Mouse (Mus musculus) C2C12 (cell line): Measurements from ENCODE around the gene Fam92b. TPM values are rescaled to one million over a fixed set of nuclear protein-coding genes. Genes with fewer than 3 reads are reported as not detected.

Experiments
- H3K27me3 ChIP-seq: one replicate; pipeline ENCODE4 v1.6.1; 2011; ENCODE audit not compliant: control insufficient read depth, insufficient read depth, insufficient read length
- H3K36me3 ChIP-seq: one replicate; pipeline ENCODE4 v1.6.1; 2011; ENCODE audit not compliant: control insufficient read depth, insufficient read depth
- H3K4me3 ChIP-seq: one replicate; pipeline ENCODE4 v1.5.1; 2011; ENCODE audit warnings: mild to moderate bottlenecking, control low read depth; ENCODE audit not compliant: poor library complexity, insufficient read depth, severe bottlenecking
- H3K79me2 ChIP-seq: one replicate; pipeline ENCODE4 v1.6.1; 2011; ENCODE audit not compliant: control insufficient read depth, insufficient read depth
- H3K79me3 ChIP-seq: one replicate; pipeline ENCODE4 v1.6.1; 2011; ENCODE audit warnings: low read depth, control low read depth
- H3ac ChIP-seq: one replicate; pipeline ENCODE3; 2011; ENCODE audit warnings: low read depth; ENCODE audit not compliant: control insufficient read depth, insufficient read length
- CEBPB ChIP-seq: IDR thresholded peaks from one replicate; pipeline ENCODE4 v1.6.1; 2011; ENCODE audit warnings: low read depth, mild to moderate bottlenecking, control low read depth, moderate library complexity
- CTCF ChIP-seq: IDR thresholded peaks from one replicate; pipeline ENCODE4 v1.5.1; 2011; ENCODE audit not compliant: control insufficient read depth, insufficient read depth, insufficient read length
- FOSL1 ChIP-seq: IDR thresholded peaks from one replicate; pipeline ENCODE4 v1.8.0; 2011; ENCODE audit warnings: mild to moderate bottlenecking, low read length; ENCODE audit not compliant: poor library complexity, insufficient read depth, severe bottlenecking
- MAX ChIP-seq: IDR thresholded peaks from one replicate; pipeline ENCODE4 v1.6.1; 2011; ENCODE audit warnings: mild to moderate bottlenecking, control low read depth
- MYOD1 ChIP-seq: IDR thresholded peaks from one replicate; pipeline ENCODE4 v1.6.1; 2011; ENCODE audit warnings: low read depth; ENCODE audit not compliant: control insufficient read depth, insufficient read length
- MYOG ChIP-seq: IDR thresholded peaks from one replicate; pipeline ENCODE4 v1.6.1; 2011; ENCODE audit not compliant: control insufficient read depth, insufficient read length; ENCODE audit errors: extremely low read depth
- USF1 ChIP-seq: IDR thresholded peaks from one replicate; pipeline ENCODE4 v1.6.1; 2011; ENCODE audit warnings: low read depth, mild to moderate bottlenecking, control low read depth, moderate library complexity
- polyA plus RNA-seq: library from polyadenylated mRNA; unstranded; fragments of >200 nt; fragmentation: generic; extraction: Trizol; gene quantifications from one replicate; pipeline ENCODE4 v1.2.1, GENCODE M21; 2012; ENCODE audit warnings: missing spikeins

Fam92b gene
- polyA plus RNA-seq, 1 experiment = not detected

- Histone ChIP-seq H3K79me2 (no peaks in the 10 kb centered on the region), H3K27me3 (no peaks in the 10 kb centered on the region), H3K36me3 (no peaks in the 10 kb centered on the region), H3ac (no peak overlapping the region), H3K79me3 (no peaks in the 10 kb centered on the region), H3K4me3 (no peak overlapping the region)
- no peak for TF ChIP-seq CEBPB
- peak; percentile 76 for TF ChIP-seq CTCF
These were observed 1.8 kb upstream of the Fam92b start for GRCm38 (mm10) chr8:120179027-120179431.

GRCm38 (mm10) chr8:120178124-120178514 lies 853 bp upstream of the Fam92b start:
- Histone ChIP-seq H3K79me3 (no peaks in the 10 kb centered on the region), H3K36me3 (no peaks in the 10 kb centered on the region), H3K27me3 (no peaks in the 10 kb centered on the region), H3K79me2 (no peaks in the 10 kb centered on the region), H3K4me3 (no peak overlapping the region), H3ac (no peak overlapping the region)
- TF ChIP-seq MYOG = no peak
- no peak for TF ChIP-seq FOSL1

GRCm38 (mm10) chr8:120176605-120177004 lies 661 bp downstream of the Fam92b start:
- no peaks in the 10 kb centered on the region for H3K36me3 ChIP-seq
- H3ac ChIP-seq = no peak overlapping the region
- no peak overlapping the region for H3K4me3 ChIP-seq
- no peaks in the 10 kb centered on the region for H3K79me2 ChIP-seq
- H3K79me3 ChIP-seq = no peaks in the 10 kb centered on the region
- TF ChIP-seq MYOD1 (no peak), MAX (no peak), MYOG (no peak), CTCF (no peak), USF1 (no peak), FOSL1 (no peak), CEBPB (no peak)
- H3K27me3 ChIP-seq = no peaks in the 10 kb centered on the region

GRCm38 (mm10) chr8:120174606-120175005 lies 2.7 kb downstream of the Fam92b start:
- no peaks in the 10 kb centered on the region for H3K79me2 ChIP-seq
- H3ac ChIP-seq = no peak overlapping the region
- no peaks in the 10 kb centered on the region for H3K79me3 ChIP-seq
- no peak for TF ChIP-seq MYOG
- no peak for TF ChIP-seq FOSL1
- no peak for TF ChIP-seq CEBPB
- no peak for TF ChIP-seq CTCF
- TF ChIP-seq USF1 = no peak
- TF ChIP-seq MAX = no peak
- TF ChIP-seq MYOD1 = no peak
- no peak overlapping the region for H3K4me3 ChIP-seq
- H3K36me3 ChIP-seq = no peaks in the 10 kb centered on the region
- no peaks in the 10 kb centered on the region for H3K27me3 ChIP-seq

- Histone ChIP-seq H3K4me3 (no peak overlapping the region), H3ac (no peak overlapping the region), H3K79me2 (no peaks in the 10 kb centered on the region), H3K79me3 (no peaks in the 10 kb centered on the region), H3K36me3 (no peaks in the 10 kb centered on the region), H3K27me3 (no peaks in the 10 kb centered on the region)
- TF ChIP-seq MYOD1 (peak; percentile 12), MAX (no peak)
These were observed 4.1 kb downstream of the Fam92b start for GRCm38 (mm10) chr8:120173195-120173594.

GRCm38 (mm10) chr8:120169119-120169518 lies 8.1 kb downstream of the Fam92b start:
- Histone ChIP-seq H3ac (no peak overlapping the region), H3K4me3 (no peak overlapping the region), H3K79me2 (no peaks in the 10 kb centered on the region), H3K27me3 (peaks cover 12% of the 10 kb centered on the region), H3K36me3 (no peaks in the 10 kb centered on the region), H3K79me3 (no peaks in the 10 kb centered on the region)
- no peak for TF ChIP-seq FOSL1
- TF ChIP-seq MYOD1 = no peak
- no peak for TF ChIP-seq USF1
- TF ChIP-seq CEBPB = no peak
- no peak for TF ChIP-seq MYOG
- TF ChIP-seq CTCF = no peak
- TF ChIP-seq MAX = no peak
